Mouse (Mus musculus) testis, postnatal 10 days (tissue): Measurements from ENCODE around the gene Olfr1496.
"Not testable (repeated sequence)": the region's sequence is repeated elsewhere in the genome, so short reads cannot be mapped to it uniquely, and the experiment has no call there.

Source experiments
- DNase-seq: peaks from one replicate; pipeline ENCODE4 v3.0.0; 2021; ENCODE audit warnings: low spot score

The Olfr1496 gene

GRCm38 (mm10) chr19:13777578-13777977 lies at the start of gene Olfr1496:
Gene Olfr1496, plus strand, starts transcription at chr19:13777878.
- DNase-seq: no peak

GRCm38 (mm10) chr19:13739428-13739827 lies 38.2 kb upstream of the Olfr1496 start, which contains the start of gene Olfr1494:
Gene Olfr1494, plus strand, starts transcription at chr19:13739728.
- DNase-seq: no peak

- DNase-seq: no peak
Observed at GRCm38 (mm10) chr19:13749366-13749765, 28.3 kb upstream of the Olfr1496 start.

GRCm38 (mm10) chr19:13764306-13764705 lies 13.4 kb upstream of the Olfr1496 start, which contains the start of gene Olfr1495:
Gene Olfr1495, plus strand, starts transcription at chr19:13764606.
- DNase-seq: no peak

GRCm38 (mm10) chr19:13768565-13769276 lies 9.0 kb upstream of the Olfr1496 start:
- no peak for DNase-seq

GRCm38 (mm10) chr19:13798102-13798501 lies 20.4 kb downstream of the Olfr1496 start, which contains the start of gene Olfr1497:
Gene Olfr1497, minus strand, starts transcription at chr19:13798202.
- no peak for DNase-seq

GRCm38 (mm10) chr19:13805486-13805885 lies 27.8 kb downstream of the Olfr1496 start:
- not testable (repeated sequence) for DNase-seq

GRCm38 (mm10) chr19:13812823-13813222 lies 35.1 kb downstream of the Olfr1496 start:
- DNase-seq: no peak

- DNase-seq: no peak
Observed at GRCm38 (mm10) chr19:13818827-13819226, 41.1 kb downstream of the Olfr1496 start.

- DNase-seq: no peak
Observed at GRCm38 (mm10) chr19:13819347-13819746, 41.7 kb downstream of the Olfr1496 start, which contains the start of gene Olfr1499. Gene Olfr1499, minus strand, starts transcription at chr19:13819447.

GRCm38 (mm10) chr19:13820847-13821246 lies 43.2 kb downstream of the Olfr1496 start:
- no peak for DNase-seq

GRCm38 (mm10) chr19:13828447-13828846 lies 50.8 kb downstream of the Olfr1496 start:
- no peak for DNase-seq

GRCm38 (mm10) chr19:13830388-13830787 lies 52.7 kb downstream of the Olfr1496 start, which contains the start of gene Olfr1500:
Gene Olfr1500, minus strand, starts transcription at chr19:13830488.
- DNase-seq: no peak
